Mouse (Mus musculus): Measurements from ENCODE around the gene Lilra5. TPM values are rescaled to one million over a fixed set of nuclear protein-coding genes. Genes with fewer than 3 reads are reported as not detected.
"Not testable (repeated sequence)": the region's sequence is repeated elsewhere in the genome, so short reads cannot be mapped to it uniquely, and the experiment has no call there.

Gene Lilra5
- 0.05 and 0.08 TPM in 2 replicates for polyA plus RNA-seq (2012; rRNA removed)

- WGBS: 76% methylated on average over 7 of the region's 7 CpGs
- DNase-seq: no peak
- no peaks in the 10 kb centered on the region for H3K27me3 ChIP-seq (ENCODE audit: control insufficient read depth, insufficient read depth, low read length)
- H3K27ac ChIP-seq (ENCODE audit: insufficient read depth, low read length): no peak within 1 kb of the TSS
- TF ChIP-seq CTCF (IDR thresholded peaks at IDR 0.05; ENCODE audit: borderline replicate concordance, insufficient read depth, low read depth, low read length) (no peak), POLR2A (IDR thresholded peaks at IDR 0.05; ENCODE audit: borderline replicate concordance, insufficient read depth, low read length) (no peak)
- H3K4me1 ChIP-seq (ENCODE audit: control insufficient read depth, insufficient read depth, low read length): no peaks in the 10 kb centered on the region
- H3K4me3 ChIP-seq (replicated peaks; ENCODE audit: insufficient read depth, low read depth, low read length): no peak within 1 kb of the TSS
Measured at GRCm38 (mm10) chr7:4237454-4237853, at the start of gene Lilra5. Gene Lilra5, plus strand, starts transcription at chr7:4237754.

- DNase-seq: no peak
- 61% methylated on average over 1 of the region's 1 CpGs for WGBS
- no peaks in the 10 kb centered on the region for H3K4me1 ChIP-seq (ENCODE audit: control insufficient read depth, insufficient read depth, low read length)
Measured at GRCm38 (mm10) chr7:4207126-4207525, 30.4 kb upstream of the Lilra5 start.

GRCm38 (mm10) chr7:4208626-4209025, 28.9 kb upstream of the Lilra5 start:
- no peak overlapping the region for H3K27ac ChIP-seq (ENCODE audit: insufficient read depth, low read length)
- no peaks in the 10 kb centered on the region for H3K27me3 ChIP-seq (ENCODE audit: control insufficient read depth, insufficient read depth, low read length)
- no peak for DNase-seq
- H3K4me3 ChIP-seq (replicated peaks; ENCODE audit: insufficient read depth, low read depth, low read length): no peak overlapping the region
- 52% methylated on average over 2 of the region's 2 CpGs for WGBS
- TF ChIP-seq POLR2A (IDR thresholded peaks at IDR 0.05; ENCODE audit: borderline replicate concordance, insufficient read depth, low read length) (no peak), CTCF (IDR thresholded peaks at IDR 0.05; ENCODE audit: borderline replicate concordance, insufficient read depth, low read depth, low read length) (no peak)
- H3K4me1 ChIP-seq (ENCODE audit: control insufficient read depth, insufficient read depth, low read length): no peaks in the 10 kb centered on the region

More at GRCm38 (mm10) chr7:4207126-4207525, 30.4 kb upstream of the Lilra5 start:
- no peak for TF ChIP-seq POLR2A (IDR thresholded peaks at IDR 0.05; ENCODE audit: borderline replicate concordance, insufficient read depth, low read length)
- TF ChIP-seq CTCF (IDR thresholded peaks at IDR 0.05; ENCODE audit: borderline replicate concordance, insufficient read depth, low read depth, low read length): no peak
- H3K4me3 ChIP-seq (replicated peaks; ENCODE audit: insufficient read depth, low read depth, low read length): no peak overlapping the region
- H3K27ac ChIP-seq (ENCODE audit: insufficient read depth, low read length): no peak overlapping the region
- H3K27me3 ChIP-seq (ENCODE audit: control insufficient read depth, insufficient read depth, low read length): no peaks in the 10 kb centered on the region

GRCm38 (mm10) chr7:4213436-4213835, 24.1 kb upstream of the Lilra5 start:
- not testable (repeated sequence) for H3K27me3 ChIP-seq (ENCODE audit: control insufficient read depth, insufficient read depth, low read length); H3K4me1 ChIP-seq (ENCODE audit: control insufficient read depth, insufficient read depth, low read length); DNase-seq; H3K27ac ChIP-seq (ENCODE audit: insufficient read depth, low read length); H3K4me3 ChIP-seq (replicated peaks; ENCODE audit: insufficient read depth, low read depth, low read length)

GRCm38 (mm10) chr7:4215396-4215795, 22.2 kb upstream of the Lilra5 start:
- no peaks in the 10 kb centered on the region for H3K27me3 ChIP-seq (ENCODE audit: control insufficient read depth, insufficient read depth, low read length)
- no peak overlapping the region for H3K4me3 ChIP-seq (replicated peaks; ENCODE audit: insufficient read depth, low read depth, low read length)
- DNase-seq: no peak
- no peaks in the 10 kb centered on the region for H3K4me1 ChIP-seq (ENCODE audit: control insufficient read depth, insufficient read depth, low read length)
- WGBS: 79% methylated on average over 2 of the region's 2 CpGs
- no peak overlapping the region for H3K27ac ChIP-seq (ENCODE audit: insufficient read depth, low read length)
- no peak for TF ChIP-seq POLR2A (IDR thresholded peaks at IDR 0.05; ENCODE audit: borderline replicate concordance, insufficient read depth, low read length)
- TF ChIP-seq CTCF (IDR thresholded peaks at IDR 0.05; ENCODE audit: borderline replicate concordance, insufficient read depth, low read depth, low read length): no peak

- TF ChIP-seq CTCF (IDR thresholded peaks at IDR 0.05; ENCODE audit: borderline replicate concordance, insufficient read depth, low read depth, low read length) (no peak), POLR2A (IDR thresholded peaks at IDR 0.05; ENCODE audit: borderline replicate concordance, insufficient read depth, low read length) (no peak)
- H3K4me3 ChIP-seq (replicated peaks; ENCODE audit: insufficient read depth, low read depth, low read length): no peak overlapping the region
- no peak for DNase-seq
- 61% methylated on average over 2 of the region's 2 CpGs for WGBS
- no peak overlapping the region for H3K27ac ChIP-seq (ENCODE audit: insufficient read depth, low read length)
- H3K4me1 ChIP-seq (ENCODE audit: control insufficient read depth, insufficient read depth, low read length): no peaks in the 10 kb centered on the region
- H3K27me3 ChIP-seq (ENCODE audit: control insufficient read depth, insufficient read depth, low read length): no peaks in the 10 kb centered on the region
Measured at GRCm38 (mm10) chr7:4215805-4216204, 21.7 kb upstream of the Lilra5 start.

- no peak for TF ChIP-seq CTCF (IDR thresholded peaks at IDR 0.05; ENCODE audit: borderline replicate concordance, insufficient read depth, low read depth, low read length)
- TF ChIP-seq POLR2A (IDR thresholded peaks at IDR 0.05; ENCODE audit: borderline replicate concordance, insufficient read depth, low read length): no peak
- Histone ChIP-seq H3K4me3 (replicated peaks; ENCODE audit: insufficient read depth, low read depth, low read length) (no peak overlapping the region), H3K4me1 (ENCODE audit: control insufficient read depth, insufficient read depth, low read length) (no peaks in the 10 kb centered on the region), H3K27ac (ENCODE audit: insufficient read depth, low read length) (no peak overlapping the region), H3K27me3 (ENCODE audit: control insufficient read depth, insufficient read depth, low read length) (no peaks in the 10 kb centered on the region)
- no peak for DNase-seq
Measured at GRCm38 (mm10) chr7:4235536-4235935, 2.0 kb upstream of the Lilra5 start.

GRCm38 (mm10) chr7:4239038-4239721, 1.6 kb downstream of the Lilra5 start:
- no peak for DNase-seq
- Histone ChIP-seq H3K27me3 (ENCODE audit: control insufficient read depth, insufficient read depth, low read length) (no peaks in the 10 kb centered on the region), H3K27ac (ENCODE audit: insufficient read depth, low read length) (no peak overlapping the region), H3K4me1 (ENCODE audit: control insufficient read depth, insufficient read depth, low read length) (no peaks in the 10 kb centered on the region), H3K4me3 (replicated peaks; ENCODE audit: insufficient read depth, low read depth, low read length) (no peak overlapping the region)
- TF ChIP-seq POLR2A (IDR thresholded peaks at IDR 0.05; ENCODE audit: borderline replicate concordance, insufficient read depth, low read length) (no peak), CTCF (IDR thresholded peaks at IDR 0.05; ENCODE audit: borderline replicate concordance, insufficient read depth, low read depth, low read length) (no peak)
- WGBS: 80% methylated on average over 6 of the region's 6 CpGs

- H3K27me3 ChIP-seq (ENCODE audit: control insufficient read depth, insufficient read depth, low read length); H3K4me3 ChIP-seq (replicated peaks; ENCODE audit: insufficient read depth, low read depth, low read length); H3K27ac ChIP-seq (ENCODE audit: insufficient read depth, low read length); H3K4me1 ChIP-seq (ENCODE audit: control insufficient read depth, insufficient read depth, low read length); DNase-seq: not testable (repeated sequence)
- WGBS: 80% methylated on average over 1 of the region's 1 CpGs
Measured at GRCm38 (mm10) chr7:4251211-4251610, 13.7 kb downstream of the Lilra5 start.

GRCm38 (mm10) chr7:4256060-4256459, 18.5 kb downstream of the Lilra5 start:
- not testable (repeated sequence) for H3K4me3 ChIP-seq (replicated peaks; ENCODE audit: insufficient read depth, low read depth, low read length); H3K27me3 ChIP-seq (ENCODE audit: control insufficient read depth, insufficient read depth, low read length); H3K4me1 ChIP-seq (ENCODE audit: control insufficient read depth, insufficient read depth, low read length); DNase-seq; H3K27ac ChIP-seq (ENCODE audit: insufficient read depth, low read length)
- 11% methylated on average over 1 of the region's 1 CpGs for WGBS

GRCm38 (mm10) chr7:4260521-4260920, 23.0 kb downstream of the Lilra5 start:
- 90% methylated on average over 1 of the region's 1 CpGs for WGBS
- DNase-seq; H3K27ac ChIP-seq (ENCODE audit: insufficient read depth, low read length); H3K4me1 ChIP-seq (ENCODE audit: control insufficient read depth, insufficient read depth, low read length); H3K27me3 ChIP-seq (ENCODE audit: control insufficient read depth, insufficient read depth, low read length); H3K4me3 ChIP-seq (replicated peaks; ENCODE audit: insufficient read depth, low read depth, low read length): not testable (repeated sequence)

- H3K4me1 ChIP-seq (ENCODE audit: control insufficient read depth, insufficient read depth, low read length); DNase-seq; H3K4me3 ChIP-seq (replicated peaks; ENCODE audit: insufficient read depth, low read depth, low read length); H3K27me3 ChIP-seq (ENCODE audit: control insufficient read depth, insufficient read depth, low read length); H3K27ac ChIP-seq (ENCODE audit: insufficient read depth, low read length): not testable (repeated sequence)
- 58% methylated on average over 1 of the region's 1 CpGs for WGBS
Measured at GRCm38 (mm10) chr7:4272106-4272505, 34.6 kb downstream of the Lilra5 start.
